Comparison of ENCODE assay signal across 10 mouse cellular contexts in genomic region chr11:97139256-97139655, GRCm38 (mm10). TPM values are rescaled to one million over a fixed set of nuclear protein-coding genes. Genes with fewer than 3 reads are reported as not detected.
DNase-seq lines count a peak whose midpoint lies in the region; ATAC-seq and TF ChIP-seq lines count a peak whose summit lies in the region.
"Had no signal": no experiment of that assay in that cellular context is flagged by ENCODE, and none has a peak within 500 bp of the region (broad histone marks: within the 10 kb centered on the region; RNA-seq: fewer than 3 reads in every experiment).

No protein-coding gene starts in this region.

- H3K36me3 ChIP-seq in kidney, adult 2 months (ENCODE audit: control insufficient read depth, insufficient read depth, low read length), result no peaks in the 10 kb centered on the region
- peaks cover 67% of the 10 kb centered on the region for H3K36me3 ChIP-seq in embryonic facial prominence, embryonic 14.5 days (ENCODE audit: control insufficient read depth, insufficient read depth, low read length)
- 0 out of 2 replicates have a peak, but pooled peaks cover 24% of the 10 kb centered on the region for H3K36me3 ChIP-seq in intestine, embryonic 14.5 days (ENCODE audit: control insufficient read depth, insufficient read depth, low read length)
- H3K36me3 ChIP-seq in midbrain, embryonic 16.5 days (ENCODE audit: control insufficient read depth, insufficient read depth, low read length), result peaks cover 4% of the 10 kb centered on the region; the same call in 1 of the 2 replicates
- H3K36me3 ChIP-seq: G1E had no signal

- no peak overlapping the region for H3K27ac ChIP-seq in kidney, adult 2 months (ENCODE audit: insufficient read depth, low read depth, low read length)
- H3K27ac ChIP-seq in embryonic facial prominence, embryonic 14.5 days (replicated peaks; ENCODE audit: low read depth, low read length), result no peak overlapping the region
- H3K27ac ChIP-seq in intestine, embryonic 14.5 days (ENCODE audit: low read depth), result no peak overlapping the region
- peak overlapping the region; percentile 64; the same call in 1 of the 2 replicates for H3K27ac ChIP-seq in midbrain, embryonic 16.5 days (ENCODE audit: low read length)

- peak overlapping the region; percentile 59 for H3K4me2 ChIP-seq in embryonic facial prominence, embryonic 14.5 days (ENCODE audit: low read depth, low read length)
- H3K4me2 ChIP-seq in intestine, embryonic 14.5 days (ENCODE audit: low read length), result peak overlapping the region; percentile 44
- peak overlapping the region; percentile 59 for H3K4me2 ChIP-seq in midbrain, embryonic 16.5 days (ENCODE audit: low read length)

- no peaks in the 10 kb centered on the region for H3K4me1 ChIP-seq in kidney, adult 2 months (ENCODE audit: control insufficient read depth, insufficient read depth, low read length)
- 0 out of 2 replicates have a peak, but pooled peaks cover 7% of the 10 kb centered on the region for H3K4me1 ChIP-seq in embryonic facial prominence, embryonic 14.5 days (ENCODE audit: control insufficient read depth, insufficient read depth, low read length)
- H3K4me1 ChIP-seq in intestine, embryonic 14.5 days (replicated peaks; ENCODE audit: control insufficient read depth, insufficient read depth, low read length), result peaks cover 7% of the 10 kb centered on the region; the same call in 1 of the 2 replicates
- H3K4me1 ChIP-seq in midbrain, embryonic 16.5 days (ENCODE audit: control insufficient read depth, insufficient read depth, low read length), result peaks cover 21% of the 10 kb centered on the region

- no peak for TF ChIP-seq CTCF in kidney, adult 2 months (conservative IDR thresholded peaks at IDR 0.05; ENCODE audit: insufficient read depth, insufficient read length, low read depth, low read length)

- TF ChIP-seq POLR2A in kidney, adult 2 months (IDR thresholded peaks at IDR 0.05; ENCODE audit: low read depth, low read length), result no peak

- H3K9ac ChIP-seq in embryonic facial prominence, embryonic 14.5 days (ENCODE audit: low read depth, low read length), result peak overlapping the region; percentile 63
- H3K9ac ChIP-seq in intestine, embryonic 14.5 days (ENCODE audit: low read length), result no peak overlapping the region
- H3K9ac ChIP-seq in midbrain, embryonic 16.5 days (ENCODE audit: low read depth, low read length), result peak overlapping the region; percentile 70

- no peaks in the 10 kb centered on the region for H3K9me3 ChIP-seq in embryonic facial prominence, embryonic 14.5 days (ENCODE audit: control insufficient read depth, low read length)
- H3K9me3 ChIP-seq in intestine, embryonic 14.5 days (ENCODE audit: control insufficient read depth, low read length), result no peaks in the 10 kb centered on the region
- H3K9me3 ChIP-seq in midbrain, embryonic 16.5 days (replicated peaks; ENCODE audit: control insufficient read depth, low read length, poor library complexity, severe bottlenecking), result no peaks in the 10 kb centered on the region
- H3K9me3 ChIP-seq: G1E had no signal

- peak overlapping the region; percentile 17; the same call in 1 of the 2 replicates for H3K4me3 ChIP-seq in kidney, adult 2 months (ENCODE audit: insufficient read depth, low read depth, low read length)
- peak overlapping the region; percentile 31 for H3K4me3 ChIP-seq in embryonic facial prominence, embryonic 14.5 days (ENCODE audit: low read depth, low read length)
- H3K4me3 ChIP-seq in intestine, embryonic 14.5 days (ENCODE audit: low read depth, low read length), result peak overlapping the region; percentile 24
- H3K4me3 ChIP-seq in midbrain, embryonic 16.5 days (ENCODE audit: low read depth, low read length), result peak overlapping the region; percentile 37

- no peaks in the 10 kb centered on the region; the same call in 1 of the 2 replicates for H3K27me3 ChIP-seq in kidney, adult 2 months (replicated peaks; ENCODE audit: control insufficient read depth, insufficient read depth, low read length)
- peaks cover 33% of the 10 kb centered on the region for H3K27me3 ChIP-seq in embryonic facial prominence, embryonic 14.5 days (replicated peaks; ENCODE audit: control insufficient read depth, insufficient read depth, low read length)
- H3K27me3 ChIP-seq in intestine, embryonic 14.5 days (replicated peaks; ENCODE audit: control insufficient read depth, insufficient read depth, low read length), result peaks cover 39% of the 10 kb centered on the region
- peaks cover 5% of the 10 kb centered on the region for H3K27me3 ChIP-seq in midbrain, embryonic 16.5 days (ENCODE audit: control insufficient read depth, insufficient read depth, low read depth, low read length)

- WGBS in kidney, adult 2 months, result 58% methylated on average over 15 of the region's 15 CpGs
- WGBS in embryonic facial prominence, embryonic 14.5 days, result 24% methylated on average over 15 of the region's 15 CpGs
- WGBS in intestine, embryonic 14.5 days, result 21% methylated on average over 15 of the region's 15 CpGs
- WGBS in midbrain, embryonic 16.5 days, result 8% methylated on average over 15 of the region's 15 CpGs

- DNase-seq in kidney, adult 2 months, result no peak
- DNase-seq in kidney, postnatal 14 days, result no peak
- no peak for DNase-seq in embryonic facial prominence, embryonic 14.5 days (ENCODE audit: low spot score)
- DNase-seq in intestine, embryonic 14.5 days (ENCODE audit: low spot score), result no peak
- DNase-seq in urinary bladder, postnatal 4 days (ENCODE audit: low spot score in 2 of 2), result no peak
- no peak for DNase-seq in cerebellum, adult 9-11 months
- no peak for DNase-seq in gastrocnemius, adult 18-20 months (ENCODE audit: low spot score)
- DNase-seq: lung, postnatal 36 days had no signal

- peak; percentile 5 for ATAC-seq in embryonic facial prominence, embryonic 14.5 days (ENCODE audit: low read depth)
- ATAC-seq in intestine, embryonic 14.5 days (replicated peaks; ENCODE audit: low FRiP score, low TSS enrichment, low read depth), result no peak
- 0 out of 2 replicates have a peak, but pooled peaks have one; percentile 4 for ATAC-seq in midbrain, embryonic 16.5 days

RNA-seq across cellular contexts. Expression of gene Tbkbp1, which starts 12.0 kb away (rescaled TPM):
- polyA plus RNA-seq in kidney, adult 2 months (2012; rRNA removed), result 10.4 and 12.1 TPM in 2 replicates
- 7.6 TPM in 2 replicates for polyA plus RNA-seq in embryonic facial prominence, embryonic 14.5 days (2014; fragmentation: Nextera tagmentation; extraction: Ambion mirVana)
- 3.2 and 3.9 TPM in 2 replicates for polyA plus RNA-seq in intestine, embryonic 14.5 days (2014; fragmentation: Nextera tagmentation; extraction: Ambion mirVana)
- 7.7 and 8.2 TPM in 2 replicates for polyA plus RNA-seq in midbrain, embryonic 16.5 days (2015; fragmentation: Nextera tagmentation; extraction: Ambion mirVana)
- 1 to 10 TPM; 3.3 to 6.8 TPM for total RNA-seq in gastrocnemius, adult 18-20 months (2021)

RNA-seq across cellular contexts. Expression of gene Tbx21, which starts 24.1 kb away (rescaled TPM):
- 0.20 and 0.56 TPM in 2 replicates for polyA plus RNA-seq in kidney, adult 2 months (2012; rRNA removed)
- 0.13 and 0.26 TPM in 2 replicates for polyA plus RNA-seq in embryonic facial prominence, embryonic 14.5 days (2014; fragmentation: Nextera tagmentation; extraction: Ambion mirVana)
- 0.07 TPM in 1 of 2 replicates, not detected in the other for polyA plus RNA-seq in intestine, embryonic 14.5 days (2014; fragmentation: Nextera tagmentation; extraction: Ambion mirVana)
- polyA plus RNA-seq in midbrain, embryonic 16.5 days (2015; fragmentation: Nextera tagmentation; extraction: Ambion mirVana), result 0.16 TPM in 2 replicates
- total RNA-seq in gastrocnemius, adult 18-20 months (2021), result under 1 TPM; 0.41 to 0.50 TPM
- total RNA-seq: G1E had no signal
- polyA plus RNA-seq: G1E had no signal

RNA-seq across cellular contexts. Expression of gene Kpnb1, which starts 48.4 kb away (rescaled TPM):
- polyA plus RNA-seq in kidney, adult 2 months (2012; rRNA removed), result 22.3 and 25.6 TPM in 2 replicates
- 59.8 and 66.0 TPM in 2 replicates for polyA plus RNA-seq in embryonic facial prominence, embryonic 14.5 days (2014; fragmentation: Nextera tagmentation; extraction: Ambion mirVana)
- 79.9 and 86.0 TPM in 2 replicates for polyA plus RNA-seq in intestine, embryonic 14.5 days (2014; fragmentation: Nextera tagmentation; extraction: Ambion mirVana)
- 28.5 and 32.9 TPM in 2 replicates for polyA plus RNA-seq in midbrain, embryonic 16.5 days (2015; fragmentation: Nextera tagmentation; extraction: Ambion mirVana)
- 10 to 100 TPM; 47.7 to 52.4 TPM for total RNA-seq in gastrocnemius, adult 18-20 months (2021)
